Mouse (Mus musculus) urinary bladder, adult 18-20 months (tissue): Measurements from ENCODE around the gene Pcbp4.

Experiments used
- DNase-seq, 2 experiments: peaks; one replicate each; pipeline ENCODE4 v3.0.0; 2022; ENCODE audit warnings: low spot score in 2 of 2, mixed read lengths in 2 of 2

Gene Pcbp4

GRCm38 (mm10) chr9:106463122-106464063 is 10.3 kb downstream of the Pcbp4 start:
- no peak for DNase-seq

GRCm38 (mm10) chr9:106464751-106465541 is 11.9 kb downstream of the Pcbp4 start:
- DNase-seq, result peak in 1 of 2 experiments; percentile 50

GRCm38 (mm10) chr9:106465571-106466200 is 12.6 kb downstream of the Pcbp4 start, which contains the start of gene Gpr62:
TSS of gene Gpr62 (minus strand) at chr9:106465938.
- DNase-seq, result no peak

- no peak for DNase-seq
Measured at GRCm38 (mm10) chr9:106466721-106467120, 13.6 kb downstream of the Pcbp4 start.

GRCm38 (mm10) chr9:106467746-106468145 is 14.7 kb downstream of the Pcbp4 start:
- no peak for DNase-seq

- no peak for DNase-seq
Measured at GRCm38 (mm10) chr9:106469317-106469716, 16.2 kb downstream of the Pcbp4 start.

- DNase-seq, result no peak
Measured at GRCm38 (mm10) chr9:106469776-106470175, 16.7 kb downstream of the Pcbp4 start.

- no peak for DNase-seq
Measured at GRCm38 (mm10) chr9:106470991-106471750, 18.1 kb downstream of the Pcbp4 start.

- peak in 1 of 2 experiments; percentile 48 for DNase-seq
Measured at GRCm38 (mm10) chr9:106471892-106472291, 18.8 kb downstream of the Pcbp4 start.

GRCm38 (mm10) chr9:106472321-106472720 is 19.2 kb downstream of the Pcbp4 start:
- no peak for DNase-seq

- DNase-seq, result no peak
Measured at GRCm38 (mm10) chr9:106473081-106473752, 20.1 kb downstream of the Pcbp4 start.

- no peak for DNase-seq
Measured at GRCm38 (mm10) chr9:106473753-106474105, 20.6 kb downstream of the Pcbp4 start.

- DNase-seq, result peak; percentile 48 to 61
Measured at GRCm38 (mm10) chr9:106474456-106474855, 21.4 kb downstream of the Pcbp4 start.

- DNase-seq, result no peak
Measured at GRCm38 (mm10) chr9:106475046-106475445, 22.0 kb downstream of the Pcbp4 start.

- DNase-seq, result no peak
Measured at GRCm38 (mm10) chr9:106475663-106476001, 22.5 kb downstream of the Pcbp4 start, which contains the start of gene Rrp9. TSS of gene Rrp9 (plus strand) at chr9:106475963.

GRCm38 (mm10) chr9:106476002-106476923 is 23.2 kb downstream of the Pcbp4 start:
- peak in 1 of 2 experiments; percentile 74 for DNase-seq

GRCm38 (mm10) chr9:106476924-106477484 is 23.9 kb downstream of the Pcbp4 start, which contains the start of gene Parp3:
TSS of gene Parp3 (minus strand) at chr9:106476949.
- peak; percentile 94 to 99 for DNase-seq

GRCm38 (mm10) chr9:106477649-106478048 is 24.6 kb downstream of the Pcbp4 start:
- no peak for DNase-seq

- DNase-seq, result no peak
Measured at GRCm38 (mm10) chr9:106478101-106478500, 25.0 kb downstream of the Pcbp4 start.
